Mouse (Mus musculus): ENCODE measurements around the gene Isl2.

GRCm38 (mm10) chr9:55525716-55526115, 12.8 kb upstream of the Isl2 start:
- TF ChIP-seq CTCF (IDR thresholded peaks at IDR 0.05; ENCODE audit: borderline replicate concordance, control insufficient read depth, extremely low read depth, insufficient read depth, low read length, poor library complexity) (peak; percentile 49; the same call in 1 of the 2 replicates), POLR2A (IDR thresholded peaks at IDR 0.05; ENCODE audit: control insufficient read depth, extremely low read depth, insufficient read depth, low read length, poor library complexity) (no peak)
